Mouse (Mus musculus) cerebellum, adult 2 months (tissue): ENCODE results near the gene Col7a1. TPM values are rescaled to one million over a fixed set of nuclear protein-coding genes. Genes with fewer than 3 reads are reported as not detected.
A peak's percentile ranks its signal among the peaks of the same experiment; 100 is the strongest.

ENCODE experiments used
- DNase-seq, 2 experiments: peaks; one replicate each; pipeline ENCODE4 v3.0.0; 2021
- H3K27ac ChIP-seq: fragments of 200-500 bp; 2 replicates; pipeline ENCODE4 v1.5.1; 2012; ENCODE audit warnings: low read length, control low read depth, inconsistent platforms; ENCODE audit not compliant: insufficient read depth
- H3K27me3 ChIP-seq: fragments of 200-500 bp; 2 replicates; pipeline ENCODE4 v1.6.1; 2012; ENCODE audit warnings: inconsistent platforms, mild to moderate bottlenecking, low read length, moderate library complexity; ENCODE audit not compliant: control insufficient read depth, insufficient read depth
- H3K4me1 ChIP-seq: fragments of 200-500 bp; 2 replicates; pipeline ENCODE4 v1.6.1; 2011; ENCODE audit warnings: low read length; ENCODE audit not compliant: control insufficient read depth, insufficient read depth
- H3K4me3 ChIP-seq: fragments of 200-500 bp; replicated peaks from 2 replicates; pipeline ENCODE3; 2011; ENCODE audit warnings: mild to moderate bottlenecking, low read depth, low read length, control low read depth; ENCODE audit not compliant: insufficient read depth
- CTCF ChIP-seq: fragments of 200-500 bp; IDR thresholded peaks from 2 replicates; pipeline ENCODE4 v1.5.1; 2011; ENCODE audit warnings: low read depth, mild to moderate bottlenecking, control low read depth, low read length, moderate library complexity, borderline replicate concordance; ENCODE audit not compliant: insufficient read depth
- POLR2A ChIP-seq: fragments of 200-500 bp; IDR thresholded peaks from 2 replicates; pipeline ENCODE4 v1.6.1; 2011; ENCODE audit warnings: low read length, control low read depth, borderline replicate concordance; ENCODE audit not compliant: insufficient read depth
- whole genome bisulfite sequencing: fragments of 180-500 bp; shearing (Covaris S2); methylation state at CpG from one replicate; pipeline ENCODE4 v1.1.7; 2018; 5-methylcytosine and 5-hydroxymethylcytosine counted together
- polyA plus RNA-seq: library from polyadenylated mRNA; depleted of rRNA; stranded (reverse); fragments of >200 nt; gene quantifications from 2 replicates; pipeline ENCODE4 v1.2.3, GENCODE M21; 2012; rRNA removed

Col7a1 gene
- 11.3 and 14.1 TPM in 2 replicates for polyA plus RNA-seq

DNA sequence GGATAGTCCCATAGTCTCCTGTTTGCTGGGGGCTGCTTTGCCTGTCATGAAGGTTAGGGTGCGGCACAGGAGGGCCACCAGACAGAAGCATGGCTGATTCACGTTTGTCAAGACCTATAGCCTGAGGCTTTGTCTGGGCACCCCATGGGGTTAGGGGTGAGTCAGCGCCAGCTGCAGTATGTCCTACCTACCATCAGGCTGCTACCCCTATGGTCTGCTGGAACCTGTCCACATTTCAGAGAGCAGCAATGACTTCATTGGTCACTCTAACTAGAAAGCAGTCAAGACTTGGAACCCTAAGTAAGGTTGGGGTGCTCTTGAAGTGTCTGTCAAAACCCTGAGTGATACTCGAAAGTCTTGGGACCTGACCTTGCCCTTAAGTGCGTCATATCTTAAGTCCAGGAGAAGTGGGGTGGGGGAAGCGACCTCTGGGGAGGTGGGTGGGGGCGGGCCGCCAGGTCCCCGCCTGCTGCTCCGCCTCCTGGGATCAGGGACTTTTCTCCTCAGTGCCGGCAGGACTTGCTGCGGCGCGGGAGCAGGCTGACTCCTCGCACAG, at the start of gene Col7a1:
Gene Col7a1, plus strand, starts transcription at position 506 of the 556 bp plus-strand sequence.
- no peak for TF ChIP-seq POLR2A
- no peak for TF ChIP-seq CTCF
- 13% methylated on average over 15 of the region's 15 CpGs for WGBS
- Histone ChIP-seq H3K27me3 (no peaks in the 10 kb centered on the region), H3K27ac (no peak within 1 kb of the TSS), H3K4me1 (peaks cover 34% of the 10 kb centered on the region), H3K4me3 (no peak within 1 kb of the TSS)
- DNase-seq = no peak

DNA sequence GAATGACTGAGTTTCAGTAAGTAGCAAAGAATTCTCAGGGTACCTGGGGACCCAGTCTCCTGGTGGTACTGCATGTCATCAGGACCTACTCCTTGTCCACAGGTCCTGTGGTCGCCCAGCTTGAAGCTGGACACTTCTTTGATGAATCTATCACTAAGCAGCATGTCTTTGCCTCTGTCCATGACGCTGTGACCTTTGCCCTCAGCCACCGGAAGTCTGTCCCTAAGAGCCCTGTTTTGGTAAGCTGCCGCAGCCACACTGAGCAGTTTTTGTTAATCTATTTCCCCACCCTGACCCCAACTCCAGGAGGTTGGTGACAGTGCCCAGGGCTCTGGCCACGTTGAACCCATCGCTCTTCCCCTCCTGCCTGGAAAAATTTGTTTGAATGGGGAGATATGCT, 41.1 kb upstream of the Col7a1 start:
- H3K4me1 ChIP-seq = peaks cover 10% of the 10 kb centered on the region; the same call in 1 of the 2 replicates
- no peaks in the 10 kb centered on the region for H3K27me3 ChIP-seq
- TF ChIP-seq CTCF (no peak), POLR2A (no peak)
- DNase-seq = no peak
- H3K4me3 ChIP-seq = no peak overlapping the region
- WGBS = 76% methylated on average over 6 of the region's 6 CpGs
- no peak overlapping the region for H3K27ac ChIP-seq

DNA sequence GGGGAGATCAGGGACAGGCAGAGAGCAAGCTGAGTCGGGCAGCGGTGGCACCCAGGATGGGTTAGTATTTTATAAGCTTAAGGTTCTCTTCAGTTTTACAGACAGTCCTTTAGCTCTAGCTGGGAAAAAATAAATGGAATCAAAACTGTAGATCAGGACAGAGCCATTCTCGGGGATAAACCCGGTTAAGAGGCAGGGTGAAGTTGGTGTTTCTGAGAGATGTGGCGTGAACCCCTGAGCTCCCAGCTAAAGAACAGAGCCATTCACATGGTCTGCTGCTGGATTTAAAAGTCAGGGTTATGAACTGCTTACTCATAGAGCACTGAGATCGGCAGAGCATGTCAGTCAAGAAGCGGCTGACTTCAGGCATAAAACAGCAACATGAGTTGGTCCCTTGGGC, 40.2 kb upstream of the Col7a1 start:
- WGBS = 88% methylated on average over 7 of the region's 7 CpGs

DNA sequence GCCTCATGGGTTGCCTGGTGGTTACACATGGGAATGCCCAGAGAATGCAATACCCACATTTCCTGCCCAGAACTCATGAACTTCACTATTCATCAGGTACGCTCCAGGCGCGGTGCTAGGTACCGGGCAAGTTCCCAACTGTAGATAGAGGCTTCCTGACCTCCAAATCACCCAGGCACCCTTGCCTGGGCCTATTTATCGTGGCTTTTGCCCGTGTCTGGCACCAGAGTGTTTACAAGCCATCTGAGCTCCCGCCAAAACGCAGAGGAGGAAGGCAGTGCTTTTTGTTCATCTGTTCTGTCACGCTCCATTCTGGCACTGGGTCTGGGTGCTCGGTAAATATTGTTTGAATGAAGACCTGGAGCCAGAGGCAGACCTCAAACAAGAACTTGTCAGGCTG, 39.8 kb upstream of the Col7a1 start:
- DNase-seq = no peak
- Histone ChIP-seq H3K27me3 (no peaks in the 10 kb centered on the region), H3K27ac (no peak overlapping the region), H3K4me1 (peaks cover 10% of the 10 kb centered on the region; the same call in 1 of the 2 replicates), H3K4me3 (no peak overlapping the region)
- TF ChIP-seq CTCF (no peak), POLR2A (no peak)
- 40% methylated on average over 10 of the region's 10 CpGs for WGBS

More for the DNA sequence above, 40.2 kb upstream of the Col7a1 start:
- H3K27me3 ChIP-seq = no peaks in the 10 kb centered on the region
- no peak for DNase-seq
- H3K27ac ChIP-seq = no peak overlapping the region
- H3K4me1 ChIP-seq = peaks cover 10% of the 10 kb centered on the region; the same call in 1 of the 2 replicates
- no peak overlapping the region for H3K4me3 ChIP-seq
- TF ChIP-seq CTCF (no peak), POLR2A (no peak)

DNA sequence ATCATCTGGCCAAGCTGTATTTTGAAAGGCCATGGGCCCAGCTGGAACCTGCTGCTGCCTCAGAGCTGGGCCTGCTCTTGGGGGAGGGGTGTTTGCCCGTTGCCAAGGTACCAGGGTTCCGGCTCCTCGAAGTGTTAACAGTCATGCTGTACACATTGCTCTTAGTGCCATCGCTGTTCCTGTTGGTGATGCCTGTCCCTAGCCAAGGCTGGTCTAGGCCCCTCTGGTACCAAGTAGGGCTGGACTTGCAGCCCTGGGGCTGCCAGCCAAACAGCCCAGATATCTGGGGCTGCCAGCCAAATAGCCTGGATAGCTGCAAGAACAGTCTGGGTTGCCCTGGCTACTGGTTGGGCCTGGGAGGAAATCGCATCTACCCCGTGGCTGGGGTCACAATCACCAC, 38.9 kb upstream of the Col7a1 start, which contains the start of gene Tmem89:
Gene Tmem89, plus strand, starts transcription at position 129 of the 400 bp plus-strand sequence.
- 13% methylated on average over 6 of the region's 6 CpGs for WGBS
- peaks cover 10% of the 10 kb centered on the region; the same call in 1 of the 2 replicates for H3K4me1 ChIP-seq
- H3K4me3 ChIP-seq = no peak within 1 kb of the TSS
- H3K27ac ChIP-seq = no peak within 1 kb of the TSS
- DNase-seq = peak in 1 of 2 experiments; percentile 69
- H3K27me3 ChIP-seq = no peaks in the 10 kb centered on the region
- TF ChIP-seq CTCF (no peak), POLR2A (no peak)

DNA sequence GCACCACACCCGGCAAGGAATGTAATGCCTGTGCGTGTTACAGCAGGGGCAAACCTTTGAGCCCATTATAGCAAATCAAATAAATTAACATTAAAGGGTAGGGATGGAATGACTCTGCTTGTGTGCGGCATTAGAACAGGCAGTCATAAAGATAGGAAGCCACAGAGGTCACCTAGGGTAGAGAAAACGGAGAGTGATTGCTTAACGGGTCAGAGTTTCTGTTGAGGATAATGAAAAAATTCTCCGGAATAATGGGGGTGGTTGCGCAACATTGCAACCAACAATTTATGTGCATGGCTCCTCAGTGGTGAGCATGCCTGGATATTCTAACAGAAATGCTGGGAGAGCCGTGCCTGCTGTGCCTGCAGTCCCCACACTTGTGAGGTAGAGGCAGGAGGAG, 27.5 kb upstream of the Col7a1 start:
- TF ChIP-seq POLR2A (no peak), CTCF (no peak)
- no peak for DNase-seq
- WGBS = 84% methylated on average over 8 of the region's 8 CpGs
- Histone ChIP-seq H3K4me1 (no peaks in the 10 kb centered on the region), H3K27me3 (no peaks in the 10 kb centered on the region), H3K4me3 (no peak overlapping the region), H3K27ac (no peak overlapping the region)

DNA sequence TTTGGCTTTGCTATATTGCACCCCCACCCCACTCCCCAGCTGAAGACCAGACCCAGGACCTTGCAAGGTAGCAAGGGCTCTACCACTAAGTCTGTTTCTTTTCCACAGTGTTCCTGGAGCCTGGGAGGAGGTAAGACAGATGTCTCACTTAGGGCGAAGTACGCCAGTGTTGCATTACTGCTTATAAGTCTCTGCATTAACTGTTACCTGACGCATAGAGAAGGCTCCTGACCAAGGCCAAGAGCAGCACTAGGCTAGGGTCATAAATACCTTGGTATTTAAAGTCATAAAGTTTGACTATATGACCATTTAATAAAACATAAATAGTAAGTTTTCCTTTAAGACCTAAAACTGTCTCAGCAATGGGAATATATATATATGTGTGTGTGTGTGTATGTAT, 25.0 kb upstream of the Col7a1 start:
- Histone ChIP-seq H3K4me1 (no peaks in the 10 kb centered on the region), H3K27me3 (no peaks in the 10 kb centered on the region), H3K27ac (no peak overlapping the region), H3K4me3 (no peak overlapping the region)
- TF ChIP-seq CTCF = no peak
- no peak for TF ChIP-seq POLR2A
- no peak for DNase-seq
- WGBS = 87% methylated on average over 3 of the region's 3 CpGs

DNA sequence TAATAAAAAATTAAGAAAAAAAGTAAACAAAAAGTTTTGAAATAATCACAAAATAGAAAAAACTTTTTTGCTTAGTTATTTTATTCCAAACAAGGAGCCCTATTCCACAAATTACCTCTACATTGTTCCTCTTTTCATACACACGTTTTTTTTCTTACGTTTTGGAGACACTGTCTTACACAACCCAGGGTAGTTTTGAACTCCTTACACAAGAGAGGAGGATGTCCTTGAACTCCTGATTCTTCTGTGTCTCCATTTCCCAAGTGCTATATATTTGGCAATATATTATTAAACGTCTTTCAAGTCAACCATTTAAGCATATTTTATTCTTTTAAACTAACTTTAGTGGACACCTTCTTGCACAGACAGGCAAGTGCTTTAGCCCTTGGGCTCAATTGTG, 17.4 kb upstream of the Col7a1 start:
- no peak for DNase-seq
- Histone ChIP-seq H3K4me1 (peaks cover 5% of the 10 kb centered on the region; the same call in 1 of the 2 replicates), H3K27me3 (no peaks in the 10 kb centered on the region), H3K27ac (no peak overlapping the region), H3K4me3 (no peak overlapping the region)
- TF ChIP-seq CTCF = no peak
- TF ChIP-seq POLR2A = no peak
- 14% methylated on average over 3 of the region's 3 CpGs for WGBS
